Mouse (Mus musculus) hindlimb bud, embryonic 11.5 days (tissue): ENCODE results near the gene Adamts12.

ENCODE experiments used
- DNase-seq: peaks from one replicate; pipeline ENCODE4 v3.0.0-alpha.2; 2012; ENCODE audit warnings: low read depth, low spot score; ENCODE audit errors: extremely low spot score

Gene Adamts12

GRCm38 (mm10) chr15:11075726-11076361 is 11.3 kb downstream of the Adamts12 start:
- no peak for DNase-seq

- DNase-seq: no peak
These were observed 18.5 kb downstream of the Adamts12 start for GRCm38 (mm10) chr15:11082961-11083569.

GRCm38 (mm10) chr15:11083678-11084077 is 19.1 kb downstream of the Adamts12 start:
- DNase-seq: no peak

GRCm38 (mm10) chr15:11084241-11084992 is 19.8 kb downstream of the Adamts12 start:
- no peak for DNase-seq

- no peak for DNase-seq
These were observed 20.4 kb downstream of the Adamts12 start for GRCm38 (mm10) chr15:11084993-11085365.

GRCm38 (mm10) chr15:11089494-11089893 is 24.9 kb downstream of the Adamts12 start:
- DNase-seq: no peak

- DNase-seq: no peak
These were observed 31.0 kb downstream of the Adamts12 start for GRCm38 (mm10) chr15:11095566-11095965.

- no peak for DNase-seq
These were observed 33.5 kb downstream of the Adamts12 start for GRCm38 (mm10) chr15:11097967-11098702.

GRCm38 (mm10) chr15:11098940-11099339 is 34.4 kb downstream of the Adamts12 start:
- no peak for DNase-seq

- DNase-seq: no peak
These were observed 36.3 kb downstream of the Adamts12 start for GRCm38 (mm10) chr15:11100917-11101316.

GRCm38 (mm10) chr15:11105101-11105500 is 40.5 kb downstream of the Adamts12 start:
- no peak for DNase-seq

GRCm38 (mm10) chr15:11107376-11107775 is 42.8 kb downstream of the Adamts12 start:
- DNase-seq: no peak

- no peak for DNase-seq
These were observed 50.1 kb downstream of the Adamts12 start for GRCm38 (mm10) chr15:11114631-11115197.

- DNase-seq: no peak
These were observed 51.7 kb downstream of the Adamts12 start for GRCm38 (mm10) chr15:11116303-11116702.

GRCm38 (mm10) chr15:11116853-11117252 is 52.3 kb downstream of the Adamts12 start:
- DNase-seq: no peak

- DNase-seq: no peak
These were observed 53.8 kb downstream of the Adamts12 start for GRCm38 (mm10) chr15:11118371-11118770.

- DNase-seq: no peak
These were observed 57.1 kb downstream of the Adamts12 start for GRCm38 (mm10) chr15:11121721-11122120.

GRCm38 (mm10) chr15:11125361-11125760 is 60.8 kb downstream of the Adamts12 start:
- DNase-seq: no peak

- DNase-seq: no peak
These were observed 63.9 kb downstream of the Adamts12 start for GRCm38 (mm10) chr15:11128457-11128856.

GRCm38 (mm10) chr15:11132586-11133558 is 68.3 kb downstream of the Adamts12 start:
- no peak for DNase-seq
